Mouse (Mus musculus) stomach, postnatal 0 days (tissue): ENCODE measurements around the gene Dnaaf5.

Experiments used
- CTCF ChIP-seq: IDR thresholded peaks from 2 replicates; pipeline ENCODE4 v1.5.1; 2016; ENCODE audit warnings: antibody characterized with exemption, low read depth, mild to moderate bottlenecking, moderate library complexity
- EP300 ChIP-seq: optimal IDR thresholded peaks from 2 replicates; pipeline ENCODE3; 2016; ENCODE audit warnings: antibody characterized with exemption

DNA sequence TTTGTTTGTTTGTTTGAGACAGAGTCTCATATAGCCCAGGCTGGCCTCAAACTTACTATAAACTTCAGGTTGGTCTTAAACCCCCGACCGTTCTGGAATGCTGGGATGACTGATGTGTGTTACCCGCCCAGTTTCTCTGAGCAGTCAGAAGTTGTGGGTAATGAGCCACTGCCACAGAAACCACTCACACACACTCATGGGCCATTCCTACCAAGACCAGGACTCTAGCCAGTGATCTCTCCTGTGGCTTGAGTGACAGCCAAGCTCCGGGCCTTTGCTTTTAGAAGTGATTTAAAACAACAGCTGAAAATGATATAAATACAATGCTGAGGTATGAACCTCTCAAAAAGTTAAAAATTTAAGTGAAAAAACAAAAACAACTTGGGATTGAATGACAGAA lies 35.1 kb upstream of the Dnaaf5 start:
- TF ChIP-seq CTCF (no peak), EP300 (no peak)
